Mouse (Mus musculus) liver, embryonic 14.5 days (tissue): ENCODE data around the gene Mical2.

ENCODE experiments used
- CTCF ChIP-seq: IDR thresholded peaks from 2 replicates; pipeline ENCODE4 v1.5.1; 2016; ENCODE audit warnings: antibody characterized with exemption, low read depth, control low read depth
- EP300 ChIP-seq: IDR thresholded peaks from 2 replicates; pipeline ENCODE4 v1.6.1; 2016; ENCODE audit warnings: antibody characterized with exemption, low read depth

GRCm38 (mm10) chr7:112249476-112249875 lies 23.8 kb downstream of the Mical2 start:
- TF ChIP-seq EP300 (no peak), CTCF (no peak)
